Mouse (Mus musculus) layer of hippocampus, adult 11-12 months (tissue): ENCODE measurements around the gene Ndufaf3.

Source experiments
- DNase-seq: peaks from one replicate; pipeline ENCODE4 v3.0.0; 2022; ENCODE audit warnings: low spot score

Gene Ndufaf3

DNA sequence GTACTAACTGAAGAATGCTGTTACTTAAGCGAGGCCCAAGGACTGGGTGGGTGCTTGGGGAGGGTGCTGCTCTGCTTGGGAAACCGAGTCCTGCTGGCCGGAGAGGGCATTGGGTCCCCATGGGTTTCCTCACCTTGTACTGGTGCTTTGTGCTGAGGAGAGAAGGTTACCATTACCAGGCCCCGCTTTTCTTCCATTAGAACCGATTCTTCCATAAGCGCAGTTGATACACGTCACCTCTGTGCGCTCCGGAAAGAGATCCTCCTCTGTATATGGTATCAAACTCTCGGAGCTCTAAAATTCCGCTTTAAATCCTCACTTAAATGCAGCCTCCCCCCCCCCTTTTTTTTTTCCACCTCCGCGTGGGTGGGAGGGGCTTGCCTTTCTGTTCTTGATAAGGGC is 49.3 kb downstream of the Ndufaf3 start:
- DNase-seq, result peak; percentile 40

GRCm38 (mm10) chr9:108517253-108517930 is 49.8 kb downstream of the Ndufaf3 start:
- peak; percentile 80 for DNase-seq

GRCm38 (mm10) chr9:108516380-108517251 is 50.6 kb downstream of the Ndufaf3 start, which contains the start of gene Qrich1:
Qrich1 (plus strand) TSS chr9:108516806.
- DNase-seq, result peak; percentile 97
